Mouse (Mus musculus) adrenal gland, postnatal 36 days (tissue): ENCODE data around the gene Mtnr1b. TPM values are rescaled to one million over a fixed set of nuclear protein-coding genes. Genes with fewer than 3 reads are reported as not detected.
A peak's percentile ranks its signal among the peaks of the same experiment; 100 is the strongest.

Source experiments
- DNase-seq, 2 experiments: peaks; one replicate each; pipeline ENCODE4 v3.0.0; 2021; ENCODE audit warnings: mixed read lengths in 1 of 2
- total RNA-seq, 2 experiments: library from RNA; stranded (reverse); gene quantifications; 2 replicates each; pipeline ENCODE4 v1.2.3; 2021

Mtnr1b gene
- total RNA-seq, 2 experiments from 2014 or later, result not detected

DNA sequence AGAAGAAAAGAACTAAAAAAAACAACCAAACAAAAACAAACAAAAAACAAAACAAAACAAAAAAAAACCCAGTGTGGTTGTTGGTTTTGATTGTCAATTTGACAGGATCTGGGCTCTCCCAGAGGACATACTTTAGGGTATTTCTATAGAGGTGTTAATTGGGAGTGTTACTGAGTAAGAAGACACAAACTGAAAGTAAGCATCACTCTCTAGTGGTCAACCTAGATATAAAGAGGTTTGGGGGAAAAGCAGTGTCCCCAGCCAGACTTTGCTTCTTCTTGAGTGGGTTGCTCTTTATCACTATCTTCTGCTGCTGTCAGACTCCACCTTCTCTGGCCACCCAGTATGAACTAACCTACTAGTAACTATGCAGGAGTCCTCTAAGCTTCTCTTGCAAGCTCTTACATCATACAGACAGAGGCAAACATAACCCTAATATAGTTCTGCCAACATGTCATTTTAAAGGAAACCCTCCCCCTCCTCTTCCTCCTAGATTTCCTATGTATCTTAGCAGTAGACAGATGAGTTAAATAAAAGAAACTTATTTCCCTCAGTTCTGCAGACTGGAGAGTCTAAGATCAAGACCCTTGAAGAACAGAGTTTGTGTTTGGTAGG is 71.8 kb downstream of the Mtnr1b start:
- no peak for DNase-seq

DNA sequence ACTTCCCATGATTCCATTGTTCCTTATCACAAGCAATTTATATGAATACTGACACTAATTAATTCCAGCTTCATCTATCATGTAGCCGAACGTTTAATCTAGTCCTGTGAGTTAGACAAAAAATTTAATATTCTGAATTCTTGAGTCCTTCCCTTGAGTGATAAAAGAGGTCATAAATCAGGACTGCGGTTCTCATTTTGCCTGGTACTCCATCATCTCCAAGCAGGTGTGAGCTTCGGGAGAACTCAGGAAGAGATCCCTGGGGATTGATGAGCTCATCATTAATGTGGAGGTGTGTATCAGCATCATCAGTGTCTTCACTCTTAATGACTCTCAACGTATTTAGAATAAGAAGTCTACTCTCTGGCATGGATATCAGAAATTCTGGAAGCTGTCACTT is 74.0 kb downstream of the Mtnr1b start:
- no peak for DNase-seq

DNA sequence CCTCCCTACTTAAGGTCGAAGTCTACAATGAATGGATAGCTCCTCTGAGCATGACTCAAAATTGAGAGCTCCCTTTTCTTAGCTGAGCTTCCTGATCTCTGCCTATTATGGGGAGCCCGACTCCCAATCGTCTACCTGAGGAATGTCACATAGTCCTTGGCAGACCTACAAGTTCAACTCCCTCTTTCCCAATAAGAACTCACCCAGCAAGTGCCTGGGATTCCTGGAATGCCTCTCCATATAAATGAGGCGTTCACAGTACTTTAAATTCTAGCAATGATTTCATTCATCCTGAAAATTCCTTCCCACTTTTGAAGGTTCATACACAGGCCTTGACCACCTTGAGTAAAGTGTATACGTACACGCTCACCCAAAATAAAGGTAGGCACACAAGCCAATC is 79.9 kb downstream of the Mtnr1b start:
- DNase-seq, result no peak

DNA sequence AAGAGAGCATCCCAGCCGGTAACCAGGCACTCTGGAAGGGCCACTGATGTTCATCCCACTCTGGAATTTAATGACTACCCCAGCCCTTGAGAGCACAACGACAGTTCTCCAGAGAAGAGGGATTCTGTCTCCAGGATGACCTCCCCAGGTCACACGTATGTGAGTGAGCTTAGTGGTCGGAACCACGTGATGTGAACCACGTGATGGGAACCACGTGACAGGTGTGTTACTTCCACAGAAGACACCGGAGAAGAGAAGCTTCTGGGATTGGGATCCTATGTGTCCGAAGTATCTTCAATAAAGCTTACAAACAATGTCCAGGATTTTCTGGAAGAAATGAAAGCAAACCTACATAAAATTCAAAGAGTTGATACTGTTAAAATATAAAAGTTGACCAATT is 82.3 kb downstream of the Mtnr1b start:
- no peak for DNase-seq

DNA sequence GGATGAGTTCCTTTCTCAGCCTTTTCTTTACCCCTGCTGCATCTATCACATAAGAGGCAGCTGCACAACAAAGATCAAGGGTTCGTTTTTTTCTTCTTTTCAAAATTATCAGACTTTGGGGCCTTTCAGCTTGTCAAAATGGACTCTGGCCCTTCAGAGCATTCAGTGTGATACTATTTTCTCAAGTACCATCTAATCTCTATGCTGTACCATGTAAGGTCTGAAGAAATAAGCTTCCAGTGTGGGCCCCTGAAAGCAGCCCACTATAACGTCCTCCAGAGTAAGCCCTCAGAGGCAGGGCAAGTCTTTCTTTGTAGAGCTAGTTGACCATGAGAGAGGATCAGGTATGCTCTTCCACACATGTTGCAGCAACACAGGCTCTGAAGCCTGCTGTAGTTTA is 87.7 kb downstream of the Mtnr1b start:
- no peak for DNase-seq

DNA sequence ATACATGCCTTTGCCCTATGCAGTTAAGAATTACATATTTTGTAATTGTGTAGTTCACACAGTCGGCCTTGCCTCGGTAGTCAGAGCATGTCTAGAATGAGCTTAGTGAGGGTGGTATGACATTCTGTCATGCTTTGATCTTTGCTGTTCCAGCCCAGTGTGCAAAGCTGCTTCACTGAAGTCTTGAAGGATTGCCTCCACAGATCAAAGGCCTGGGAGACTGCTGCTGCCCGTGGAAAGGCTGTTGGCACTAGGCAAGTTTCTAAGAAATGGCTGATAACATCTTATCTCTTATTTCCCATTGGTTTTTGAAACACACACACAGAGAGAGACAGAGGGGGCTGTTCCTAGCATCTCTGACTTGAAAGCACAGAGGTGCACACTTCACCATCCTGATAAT is 88.2 kb downstream of the Mtnr1b start:
- DNase-seq, result peak in 1 of 2 experiments; percentile 4

DNA sequence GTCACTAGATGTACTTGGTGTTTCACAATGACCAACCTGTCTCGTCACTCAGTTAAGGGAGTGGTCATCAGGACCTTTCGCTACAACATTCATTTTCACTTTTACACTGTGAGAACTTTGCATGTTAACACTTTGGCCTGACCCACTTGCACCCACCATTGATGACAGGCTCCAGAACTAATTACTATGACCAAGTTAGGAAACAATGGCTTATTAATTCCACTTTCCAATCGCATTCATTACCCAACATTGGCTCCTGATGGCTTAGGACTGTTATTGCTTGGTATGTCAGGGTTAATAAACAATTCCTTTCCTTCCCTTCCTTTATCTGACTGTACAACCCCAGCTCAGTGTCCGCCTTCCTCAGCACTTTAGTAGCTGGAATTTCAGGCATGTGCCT is 92.4 kb downstream of the Mtnr1b start:
- no peak for DNase-seq

DNA sequence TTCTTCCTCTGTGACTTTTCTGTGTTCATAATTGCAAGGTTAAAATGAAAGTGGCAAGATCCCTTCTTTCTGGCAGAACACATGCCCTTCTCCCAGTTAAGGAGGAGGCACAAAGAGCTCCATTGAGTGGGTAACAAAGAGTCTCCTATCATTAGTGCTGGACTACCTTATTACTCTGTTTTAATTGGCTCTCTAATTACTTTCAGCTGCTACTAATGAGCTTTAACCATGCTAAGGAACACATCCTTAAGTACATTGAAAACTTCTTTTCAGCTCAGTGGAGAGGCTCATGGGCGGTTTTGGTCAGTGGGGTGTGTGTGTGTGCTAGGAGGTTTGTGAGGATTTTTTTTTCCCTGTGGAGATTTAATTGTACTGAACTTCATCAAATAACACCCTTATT is 99.4 kb downstream of the Mtnr1b start:
- no peak for DNase-seq

Other genes starting within 250 kb of the Mtnr1b start
- gene Deup1, start 246.6 kb downstream of the Mtnr1b start, total RNA-seq, result under 1 TPM; 0.10 to 0.26 TPM
- gene Slc36a4, start 164.8 kb downstream of the Mtnr1b start, total RNA-seq, result 10 to 100 TPM; 32.7 to 42.6 TPM